Mouse (Mus musculus) 416B (cell line): ENCODE measurements around the gene Nek2.

Source experiments
- DNase-seq: peaks from one replicate; pipeline ENCODE4 v3.0.0; 2011; ENCODE audit warnings: low read depth

Nek2 gene

DNA sequence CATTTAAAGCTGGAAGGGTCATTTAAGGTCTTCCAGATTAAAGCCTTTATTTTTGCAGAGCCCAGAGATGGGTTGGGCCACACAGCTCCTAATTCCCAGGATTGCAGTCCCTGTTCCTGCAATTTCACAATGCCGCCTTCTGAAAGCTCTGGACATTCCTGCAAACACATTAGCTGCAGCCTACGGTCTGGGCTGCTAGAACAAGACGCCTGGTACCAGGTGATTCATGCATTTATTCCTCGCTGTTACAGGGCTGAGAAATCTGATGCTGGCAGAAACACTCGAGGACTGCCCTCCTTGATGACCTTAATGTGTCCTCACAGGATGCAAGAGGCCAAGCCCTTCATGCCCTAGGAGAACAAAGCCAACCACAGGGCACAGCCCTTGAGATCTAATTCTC is 6.3 kb upstream of the Nek2 start:
- DNase-seq = no peak

DNA sequence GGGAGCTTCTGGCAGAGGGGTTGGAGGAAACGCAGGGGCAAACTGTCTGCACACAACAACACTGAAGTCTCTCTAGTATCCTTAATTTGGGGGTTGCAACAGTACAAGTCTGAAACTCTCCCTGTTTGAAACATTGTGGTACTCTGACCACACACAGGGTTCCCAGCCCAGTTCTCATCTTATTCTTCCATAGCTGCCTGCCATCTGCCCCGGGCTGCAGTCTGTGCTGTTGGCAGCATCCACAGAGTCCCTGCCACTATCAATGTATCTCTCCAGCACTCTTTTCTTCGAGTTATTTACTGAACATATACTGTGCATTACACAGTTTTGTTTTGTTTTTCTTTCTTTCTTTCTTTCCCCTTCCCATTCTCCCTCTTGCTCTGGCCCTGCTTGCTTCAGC is 4.6 kb upstream of the Nek2 start:
- no peak for DNase-seq

DNA sequence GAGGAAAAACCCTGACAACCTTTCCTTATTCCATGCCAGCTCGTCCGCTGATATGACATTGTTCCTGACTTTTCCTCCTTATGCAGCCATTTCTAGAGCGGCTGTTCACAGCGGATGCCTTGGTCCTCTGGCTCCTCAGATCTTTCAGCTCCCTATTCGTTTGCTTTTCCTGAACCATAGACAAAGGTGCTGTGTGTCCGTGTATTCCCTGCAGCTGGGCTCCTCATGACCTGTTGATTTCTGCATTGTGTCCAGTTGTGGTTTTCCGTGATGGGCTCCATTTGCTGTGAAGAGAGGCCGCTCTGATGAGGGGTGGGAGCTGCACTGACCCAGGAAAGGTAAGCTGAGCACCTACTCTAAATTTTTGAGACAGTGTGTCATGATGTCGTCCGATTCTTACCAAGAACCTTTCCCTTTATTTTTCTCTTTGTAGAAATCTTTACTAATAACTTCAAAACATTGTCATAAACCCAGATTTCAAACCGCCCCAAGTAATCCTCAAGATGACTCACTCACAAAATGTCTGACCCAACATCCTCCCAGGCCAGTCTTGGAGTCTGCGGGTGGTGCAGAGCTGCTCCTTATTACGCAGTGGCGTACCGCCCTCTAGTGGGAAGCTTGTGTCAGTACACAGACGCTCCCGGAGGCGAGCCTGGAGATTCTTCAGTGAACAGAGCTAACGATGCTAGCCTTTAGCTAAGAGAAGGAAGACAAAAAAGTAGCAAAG is 3.7 kb upstream of the Nek2 start:
- peak; percentile 93 for DNase-seq

DNA sequence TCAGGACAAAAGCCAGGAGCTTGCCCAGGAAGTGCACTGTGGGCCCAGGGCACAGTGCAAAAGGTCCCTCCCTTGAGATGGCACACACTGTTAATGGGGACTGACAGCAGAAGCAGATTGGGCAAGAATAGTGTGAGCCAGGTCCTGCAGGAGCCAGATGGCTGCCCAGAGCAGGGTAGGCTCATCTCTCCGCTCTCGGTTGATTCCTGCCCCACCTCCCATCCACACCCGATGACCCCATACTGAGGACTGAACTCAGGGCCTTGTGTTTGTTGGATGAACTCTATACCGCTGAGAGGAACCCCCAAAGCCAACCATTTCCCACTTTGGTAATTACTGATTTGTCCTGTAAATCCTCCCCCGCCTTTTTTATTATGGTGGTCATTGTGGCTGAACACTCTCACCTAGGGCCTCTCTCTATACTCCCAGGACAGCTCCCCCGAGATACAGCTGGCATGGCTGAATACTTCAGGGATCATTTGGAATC is 3.1 kb upstream of the Nek2 start:
- no peak for DNase-seq

DNA sequence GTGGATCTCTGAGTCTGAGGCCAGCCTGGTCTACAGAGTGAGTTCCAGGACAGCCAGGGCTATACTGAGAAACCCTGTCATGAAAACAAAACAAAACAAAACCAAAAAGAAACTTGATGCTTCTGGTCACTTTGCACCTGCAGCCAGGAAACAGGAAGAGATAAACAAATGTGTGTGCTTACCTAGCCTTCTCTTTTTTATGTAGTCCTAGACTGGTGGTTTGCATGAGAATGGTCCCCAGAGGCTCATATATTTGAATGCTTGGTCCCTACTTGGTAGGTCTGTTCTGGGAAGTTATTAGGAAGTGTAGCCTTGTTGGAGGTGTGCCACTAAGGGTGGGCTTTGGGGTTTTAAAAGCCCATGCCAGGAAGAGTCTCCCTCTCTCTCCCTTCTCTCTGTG is 2.2 kb upstream of the Nek2 start:
- DNase-seq = no peak

DNA sequence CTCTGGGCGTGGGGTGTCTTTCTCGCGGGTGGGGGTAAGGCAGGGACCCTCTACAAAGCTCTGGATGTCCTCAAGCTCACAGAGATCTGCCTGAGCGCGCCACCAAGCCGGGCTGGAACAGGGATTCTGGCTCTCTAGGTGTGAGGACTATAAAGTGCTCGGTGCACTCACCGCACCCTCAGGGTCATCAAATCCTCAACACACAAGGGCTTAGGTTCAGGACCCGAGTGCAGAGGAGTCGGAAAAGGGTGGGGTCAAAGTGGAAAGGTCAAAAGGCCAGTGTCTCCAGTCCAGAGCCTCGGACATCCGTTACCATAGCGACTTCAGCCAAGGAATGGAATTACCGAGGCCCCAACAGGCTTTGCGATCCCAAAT is 306 bp upstream of the Nek2 start:
- no peak for DNase-seq

DNA sequence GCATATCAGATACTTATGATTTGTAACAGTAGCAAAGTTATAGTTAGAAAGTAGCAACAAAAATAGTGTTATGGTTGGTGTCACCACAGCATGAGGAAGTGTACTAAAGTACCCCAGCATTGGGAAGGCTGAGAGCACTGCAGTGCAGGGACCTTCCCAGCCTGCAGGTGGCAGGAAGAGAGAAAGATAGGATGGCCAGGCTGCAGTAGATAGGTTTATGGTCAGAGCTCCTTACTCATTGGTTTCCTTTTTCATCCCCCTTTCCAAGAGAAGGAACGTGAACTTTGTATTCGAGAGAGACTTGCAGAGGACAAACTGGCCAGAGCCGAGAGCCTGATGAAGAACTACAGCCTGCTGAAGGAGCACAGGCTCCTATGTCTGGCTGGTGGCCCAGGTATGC is 7.9 kb downstream of the Nek2 start:
- DNase-seq = peak; percentile 43

DNA sequence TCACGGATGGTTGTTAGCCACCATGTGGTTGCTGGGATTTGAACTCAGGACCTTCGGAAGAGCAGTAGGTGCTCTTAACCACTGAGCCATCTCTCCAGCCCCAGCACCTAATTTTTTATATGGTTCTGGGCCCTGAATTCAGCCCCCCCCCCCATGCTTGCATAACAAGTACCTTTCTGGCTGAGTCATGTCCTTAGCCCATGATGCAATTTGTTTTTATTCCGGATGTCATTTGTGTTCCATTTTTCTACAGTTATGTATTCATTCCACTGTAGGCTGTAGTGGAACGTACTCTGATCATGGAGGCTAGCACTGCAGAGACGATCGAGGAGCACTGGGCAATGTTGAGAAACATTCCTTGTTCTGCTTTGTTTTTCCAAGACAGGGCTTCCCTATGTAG is 12.2 kb downstream of the Nek2 start:
- peak; percentile 52 for DNase-seq

DNA sequence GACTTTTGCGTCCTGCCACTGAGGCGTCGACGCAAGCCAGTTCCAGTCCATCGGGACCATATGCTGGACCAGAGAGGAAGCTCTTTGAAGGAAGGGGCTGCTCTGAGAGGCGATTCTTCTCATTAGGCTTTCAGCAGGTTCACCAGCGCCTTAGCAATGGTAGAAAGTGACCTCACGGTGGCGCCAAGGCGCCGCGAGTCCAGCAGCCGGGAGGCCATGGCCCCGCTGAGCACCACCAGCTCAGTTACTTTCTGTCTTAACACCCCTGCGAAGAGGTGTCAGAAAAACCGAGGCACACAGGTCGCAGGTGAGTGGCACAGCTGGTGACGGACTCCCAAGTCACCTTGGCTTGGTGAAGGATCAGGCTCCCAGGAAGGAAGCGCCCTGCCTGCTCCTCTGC is 13.6 kb downstream of the Nek2 start:
- DNase-seq = peak; percentile 73

DNA sequence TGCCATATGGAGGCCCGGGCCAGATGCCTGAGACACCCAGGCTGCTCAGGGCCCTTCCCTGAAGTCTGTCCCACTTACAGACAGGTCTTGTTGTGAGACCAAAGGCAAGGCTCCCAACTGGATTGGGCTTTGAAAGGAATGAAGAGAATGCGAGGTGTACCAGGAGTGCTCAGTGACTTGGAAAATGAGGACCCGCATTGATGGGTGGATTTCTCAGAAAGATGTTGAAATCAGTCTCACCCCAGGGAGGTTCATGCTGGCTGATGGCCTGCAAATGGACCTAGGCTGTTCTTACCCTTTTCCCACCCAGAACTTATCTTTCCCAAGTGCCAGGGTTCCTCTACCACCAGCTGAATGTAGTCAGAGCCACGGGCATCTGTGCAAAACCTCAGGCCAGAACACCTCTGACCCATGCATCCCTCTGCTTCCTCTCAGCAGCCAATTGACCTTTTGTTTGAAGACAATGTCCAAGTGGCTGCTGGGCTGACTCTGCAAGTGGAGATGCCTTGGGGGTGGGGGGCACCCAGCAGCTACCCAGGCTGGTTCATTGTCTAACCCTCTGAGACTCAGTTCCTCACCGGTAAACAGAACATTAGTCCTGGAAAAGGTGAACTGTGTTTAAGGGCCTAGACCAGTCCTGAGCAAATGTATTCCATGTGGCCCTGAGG is 15.2 kb downstream of the Nek2 start:
- DNase-seq = no peak

DNA sequence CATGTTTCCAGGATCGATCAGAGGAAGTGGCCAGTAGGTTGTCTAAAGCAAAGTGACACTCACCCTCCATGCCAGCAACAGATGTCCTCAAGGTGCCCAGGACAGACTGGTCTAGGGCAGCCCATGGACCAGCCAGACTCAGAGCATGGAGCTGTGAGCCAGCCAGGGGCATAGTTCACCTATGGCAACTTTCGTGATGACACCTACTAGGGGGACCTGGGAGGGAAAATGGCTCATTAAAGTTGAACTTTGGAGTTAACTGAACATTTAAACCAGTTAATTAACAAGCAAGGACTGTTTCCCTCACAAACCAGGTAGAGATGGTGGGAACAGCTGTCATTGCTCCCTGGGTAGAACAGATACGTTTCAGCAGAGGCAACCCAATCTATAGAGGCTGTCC is 16.4 kb downstream of the Nek2 start:
- DNase-seq = no peak

DNA sequence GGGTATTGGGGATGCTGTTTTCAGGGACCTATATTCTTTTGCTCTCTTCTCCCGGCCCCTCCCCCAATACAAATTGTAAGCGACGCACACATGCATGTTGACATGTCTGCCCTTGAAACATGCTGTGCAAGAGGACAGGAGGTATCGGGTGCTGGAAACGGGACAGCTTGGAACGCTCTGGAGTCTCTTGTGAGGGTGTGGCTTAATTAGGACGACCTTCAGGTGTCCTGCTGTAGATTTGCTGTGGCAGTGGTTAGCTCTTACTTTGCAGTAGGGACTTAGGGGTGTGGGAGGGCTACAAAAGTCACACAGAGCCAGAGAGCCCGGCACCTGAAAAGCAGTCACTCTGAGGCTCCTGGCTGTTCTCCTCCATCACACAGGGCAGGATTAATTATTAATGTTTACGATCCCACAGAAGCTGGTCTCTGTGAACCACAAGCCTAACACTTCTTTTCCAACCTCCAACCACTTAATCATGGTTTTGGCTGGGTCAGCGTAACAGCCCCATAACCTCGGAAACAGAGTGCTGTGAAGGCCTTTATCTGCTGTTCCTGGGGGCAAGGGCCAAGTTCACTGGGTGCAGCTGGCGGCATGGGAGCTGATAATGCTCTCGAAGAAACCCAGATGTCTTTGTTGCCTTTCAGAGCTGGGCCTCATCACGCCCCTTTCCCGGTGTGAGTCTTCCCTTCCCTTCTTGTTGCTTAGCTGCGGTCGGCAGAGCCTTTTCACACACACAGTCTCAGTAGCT is 17.9 kb downstream of the Nek2 start:
- DNase-seq = no peak

DNA sequence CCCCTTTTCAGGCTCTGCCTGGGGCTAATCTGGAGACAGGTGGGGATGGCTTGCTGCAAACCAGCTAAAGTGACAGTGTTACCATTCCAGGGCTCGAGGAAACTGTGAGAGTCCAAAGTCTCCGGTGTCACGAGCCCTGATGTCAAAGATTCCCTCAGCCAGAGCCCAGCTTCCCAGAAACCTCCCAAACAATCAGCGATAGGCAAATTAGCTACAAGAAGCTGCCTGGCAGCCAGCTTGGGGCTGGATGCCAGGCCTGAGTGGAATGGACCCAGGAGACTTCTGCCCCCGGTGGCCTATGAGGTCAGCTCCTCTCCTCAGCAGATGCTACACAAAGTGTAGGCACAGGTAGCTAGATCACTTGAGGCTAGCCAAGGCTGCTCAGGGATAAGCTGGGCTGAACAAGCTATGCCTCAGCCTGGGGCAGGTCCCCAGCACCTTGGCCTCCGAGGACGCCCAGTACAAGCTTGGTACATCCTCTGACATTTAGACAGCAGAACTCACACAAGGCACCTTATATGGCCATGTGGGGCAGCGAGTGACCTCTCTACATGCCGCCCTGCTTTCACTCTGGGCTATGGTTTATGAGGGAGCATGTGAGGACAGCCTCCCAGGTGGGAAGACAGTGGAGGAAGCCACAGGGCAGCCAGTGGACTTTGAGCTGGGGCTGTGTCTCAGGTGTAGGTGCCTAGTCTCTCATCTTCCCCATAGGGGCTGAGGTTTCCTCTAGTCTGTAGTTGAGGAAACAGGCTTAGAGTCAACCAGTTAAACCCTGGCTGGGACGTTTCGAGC is 19.7 kb downstream of the Nek2 start:
- DNase-seq = no peak

DNA sequence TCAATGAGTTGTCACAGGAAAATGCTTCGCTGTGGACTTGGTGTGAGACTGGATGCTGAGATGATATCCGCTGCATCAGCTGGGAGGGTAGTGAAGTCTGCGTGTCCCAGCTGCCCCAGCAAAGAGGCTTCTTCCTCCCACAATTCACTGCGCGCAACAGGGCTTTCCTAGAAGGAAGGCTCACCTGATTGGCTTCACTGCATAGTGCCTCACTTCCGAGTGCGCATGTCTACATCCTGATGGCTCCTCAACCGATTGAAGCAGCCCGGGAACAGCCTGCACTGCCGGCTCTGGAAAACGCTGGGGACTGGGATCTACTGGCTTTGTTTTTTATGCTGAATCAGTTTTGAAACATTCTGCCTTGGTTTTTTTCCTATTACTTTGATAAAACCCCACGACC is 21.0 kb downstream of the Nek2 start:
- no peak for DNase-seq

DNA sequence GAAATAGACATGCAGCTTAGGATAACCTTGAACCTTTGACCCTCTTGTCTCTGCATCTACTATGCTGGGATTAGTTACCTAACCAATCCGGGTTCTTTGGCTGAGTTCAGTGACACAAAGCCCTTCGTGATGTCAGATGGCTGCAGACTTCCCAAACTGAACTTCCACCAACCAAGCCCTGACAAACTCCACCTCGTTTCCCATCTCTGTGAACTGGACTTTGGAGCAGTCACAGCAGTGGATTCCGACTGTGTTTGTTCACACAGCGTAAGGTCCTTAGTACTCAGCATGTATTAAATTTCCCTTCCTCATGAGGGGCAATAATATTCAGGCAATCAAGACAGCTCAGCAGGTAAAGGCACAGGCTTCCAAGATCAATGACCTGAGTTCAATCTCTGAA is 25.4 kb downstream of the Nek2 start:
- no peak for DNase-seq

DNA sequence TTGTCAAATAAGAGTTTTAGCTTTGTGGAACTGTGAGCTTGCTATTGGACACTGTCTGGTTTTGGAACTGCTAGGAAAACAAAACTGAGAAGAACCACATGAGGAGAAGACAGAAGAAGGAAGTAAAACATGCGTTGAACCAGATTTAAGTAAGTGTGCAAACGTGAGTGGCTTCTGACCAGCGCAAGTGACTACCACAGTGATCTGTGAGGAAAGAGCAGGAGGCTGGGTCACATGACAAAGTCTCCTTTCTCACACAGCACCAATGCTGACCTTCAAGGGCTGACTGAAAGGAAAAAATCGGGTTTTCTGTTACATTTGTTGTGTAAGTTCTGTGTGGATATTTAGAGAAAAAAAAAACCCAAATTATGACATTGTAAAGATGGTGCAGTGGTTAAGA is 28.3 kb downstream of the Nek2 start:
- peak; percentile 30 for DNase-seq

DNA sequence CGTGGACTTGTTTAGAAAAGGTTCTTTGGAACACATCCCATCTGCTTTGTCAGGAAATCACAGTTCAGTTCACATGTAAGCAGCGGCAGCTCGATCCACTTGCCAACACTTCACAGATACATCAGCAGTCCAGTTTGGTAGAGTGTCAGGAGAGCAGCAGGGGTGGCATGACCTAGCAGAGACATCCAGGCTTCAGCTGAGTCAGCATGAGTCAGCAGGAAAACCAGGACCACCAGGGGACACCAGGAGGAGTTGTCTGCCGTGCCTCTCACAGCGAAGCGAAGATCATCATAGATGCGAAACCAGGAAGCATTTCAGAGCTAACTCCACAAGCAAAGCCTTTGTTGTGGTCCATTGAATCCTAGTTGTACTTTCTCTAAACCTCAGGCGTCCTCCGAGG is 32.2 kb downstream of the Nek2 start:
- peak; percentile 40 for DNase-seq

DNA sequence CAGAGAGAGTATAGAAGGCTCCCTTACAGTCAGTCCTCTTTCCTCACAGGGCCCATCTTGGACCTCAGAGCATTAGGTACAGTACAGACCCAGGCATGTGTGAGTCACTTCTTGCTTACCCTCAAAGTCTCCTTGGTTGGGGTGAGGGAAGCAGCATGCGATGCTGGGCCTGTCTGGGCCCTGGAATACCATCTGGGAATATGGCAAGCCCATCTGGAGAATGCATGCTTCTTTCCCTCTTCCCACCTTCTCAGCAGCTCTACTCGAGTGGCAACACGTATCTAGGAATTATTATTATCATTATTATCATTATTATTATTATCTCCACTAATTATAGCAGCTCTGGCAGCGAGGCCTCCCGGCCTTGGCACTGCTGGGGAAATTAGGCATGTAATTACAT is 33.5 kb downstream of the Nek2 start:
- no peak for DNase-seq

DNA sequence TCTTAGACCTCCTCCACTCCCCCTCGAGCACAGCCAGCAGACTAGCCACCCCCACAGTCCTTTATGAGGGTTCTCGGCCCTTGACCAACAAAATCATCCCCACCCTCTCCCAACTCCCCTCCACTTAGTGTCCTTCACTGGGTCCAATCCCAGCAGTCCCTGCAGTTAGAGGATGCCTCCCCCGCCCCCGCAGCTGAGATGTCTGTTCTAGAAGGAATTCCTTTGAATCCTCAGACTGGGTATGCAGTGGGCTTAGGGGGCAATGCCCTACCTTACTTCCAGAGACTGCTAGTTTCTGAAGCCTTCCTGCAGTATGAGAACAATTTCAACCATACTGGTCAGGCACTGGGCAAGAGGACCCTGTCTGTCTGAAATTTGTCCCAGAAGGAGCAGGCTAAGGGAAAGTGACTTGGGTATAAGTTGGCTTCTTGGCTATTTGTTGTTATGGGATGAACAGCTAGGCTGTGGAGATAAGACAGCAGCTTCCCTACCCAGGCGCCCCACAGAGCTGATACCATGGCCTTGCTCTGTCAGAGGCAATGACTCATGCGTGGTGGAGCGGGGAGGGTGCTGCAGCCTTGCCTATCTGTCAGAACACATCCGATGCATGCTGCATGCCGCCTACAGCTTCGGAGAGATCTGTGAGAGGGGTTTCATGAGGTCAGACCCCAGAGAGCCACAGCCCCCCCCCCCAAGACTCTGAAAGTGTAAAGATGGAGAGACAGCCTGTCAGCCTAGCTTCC is 34.1 kb downstream of the Nek2 start:
- DNase-seq = peak; percentile 92

DNA sequence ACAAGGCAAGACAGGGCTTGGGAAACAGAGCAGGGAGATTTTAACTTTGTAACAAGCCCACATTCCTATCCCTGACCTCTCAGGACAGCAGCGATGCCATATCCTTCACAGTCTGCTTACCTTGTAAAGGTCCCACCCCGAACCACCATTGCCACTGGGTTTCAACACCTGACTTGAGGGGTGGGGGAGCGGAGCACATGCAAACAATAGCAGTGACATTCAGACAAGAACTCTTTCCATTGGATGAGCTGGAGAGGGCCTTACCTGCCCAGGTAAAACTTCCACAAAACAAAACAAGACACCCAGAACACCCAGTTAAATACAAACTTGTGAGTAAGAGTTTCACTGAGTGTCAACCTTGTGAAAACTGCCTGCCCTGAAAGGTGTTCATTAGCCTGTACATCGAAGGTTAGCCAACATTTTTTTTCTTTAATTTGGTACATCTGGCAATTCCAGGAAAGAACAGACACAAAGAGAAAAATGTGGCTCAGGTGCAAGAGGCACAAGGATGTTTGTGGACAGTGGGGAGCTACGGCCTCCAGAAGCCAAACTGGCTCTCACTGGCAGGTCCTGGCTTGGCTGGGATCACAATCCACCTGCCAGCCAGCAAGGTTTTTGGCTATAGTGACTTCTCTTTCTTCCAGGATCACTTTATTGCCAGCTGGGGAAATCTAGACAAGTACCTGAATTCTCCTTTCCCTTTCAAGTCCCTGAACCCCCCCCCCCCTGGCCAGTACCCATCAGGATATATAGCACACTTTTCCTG is 35.8 kb downstream of the Nek2 start:
- DNase-seq = no peak

DNA sequence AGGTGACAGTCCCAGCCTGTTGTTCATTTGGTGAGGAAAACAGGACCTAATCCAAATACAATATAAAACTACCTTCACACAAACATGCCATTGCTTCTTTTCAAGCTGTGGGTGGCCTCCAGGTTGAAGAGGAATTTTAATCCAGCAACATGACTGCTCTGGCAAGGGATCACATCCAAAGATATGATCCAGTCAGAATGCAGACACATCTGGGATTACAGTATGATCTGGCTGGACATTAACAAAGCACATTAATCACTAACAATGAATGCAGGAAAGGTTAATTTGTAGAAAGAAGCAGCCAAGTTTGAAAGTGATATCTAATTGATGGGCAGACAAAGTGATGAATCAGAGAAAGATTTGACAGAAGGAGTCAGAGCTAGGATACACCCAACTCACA is 36.9 kb downstream of the Nek2 start:
- DNase-seq = no peak
